Mouse (Mus musculus) olfactory bulb, adult 2 months (tissue): ENCODE data around the gene Car7.

Experiments used
- CTCF ChIP-seq: fragments of 200-500 bp; IDR thresholded peaks from 2 replicates; pipeline ENCODE4 v1.5.1; 2012; ENCODE audit warnings: low read depth, mild to moderate bottlenecking, low read length, moderate library complexity; ENCODE audit not compliant: insufficient read depth
- POLR2A ChIP-seq: fragments of 200-500 bp; IDR thresholded peaks from 2 replicates; pipeline ENCODE4 v1.6.1; 2012; ENCODE audit warnings: mild to moderate bottlenecking, low read depth, low read length, moderate library complexity; ENCODE audit not compliant: insufficient read depth

- no peak for TF ChIP-seq CTCF
- TF ChIP-seq POLR2A = no peak
Observed at GRCm38 (mm10) chr8:104584522-104584921, 50.0 kb downstream of the Car7 start.
